Mouse (Mus musculus) mouse embryonic stem cell (cell line): ENCODE results near the gene Ttc4.

ENCODE experiments used
- in situ Hi-C, 2 experiments: fragments of 300-500 bp; cut with MboI; formaldehyde crosslinking; loops; 1 replicate in 1 of 2; 3 replicates in 1 of 2; pipeline ENCODE4 v1.14.3; 2019 to 2020; ENCODE audit warnings: low sequenced_read_pairs in 2 of 2, low pct_unique_long_range_greater_than_20kb in 1 of 2, mixed read lengths in 1 of 2; ENCODE audit not compliant: unreplicated experiment in 1 of 2

Gene Ttc4

DNA sequence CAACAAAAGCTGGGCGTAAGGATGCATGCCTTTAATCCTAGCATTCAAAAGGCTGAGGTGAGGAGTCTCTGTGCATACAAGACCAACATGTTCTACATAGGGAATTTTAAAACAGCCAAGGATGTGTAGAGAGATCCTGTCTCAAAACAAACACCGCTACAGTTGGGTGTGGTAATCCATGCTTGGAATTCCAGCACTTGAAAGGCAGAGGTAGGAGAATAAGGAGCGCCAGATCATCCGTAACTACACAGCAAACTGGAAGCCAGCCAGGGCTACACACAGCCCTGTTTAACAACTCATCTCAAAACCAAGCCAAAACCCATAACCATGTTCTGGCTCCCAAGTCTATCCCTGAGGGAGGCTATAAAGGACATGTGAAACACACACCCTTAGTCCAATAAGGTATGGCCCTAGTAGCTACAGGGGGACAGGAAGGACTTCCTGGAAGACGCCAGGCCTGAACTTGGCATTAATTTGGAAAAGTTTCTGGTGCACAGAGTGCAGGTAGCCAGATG, 14.7 kb downstream of the Ttc4 start:
- in situ Hi-C loops = no loop called here

DNA sequence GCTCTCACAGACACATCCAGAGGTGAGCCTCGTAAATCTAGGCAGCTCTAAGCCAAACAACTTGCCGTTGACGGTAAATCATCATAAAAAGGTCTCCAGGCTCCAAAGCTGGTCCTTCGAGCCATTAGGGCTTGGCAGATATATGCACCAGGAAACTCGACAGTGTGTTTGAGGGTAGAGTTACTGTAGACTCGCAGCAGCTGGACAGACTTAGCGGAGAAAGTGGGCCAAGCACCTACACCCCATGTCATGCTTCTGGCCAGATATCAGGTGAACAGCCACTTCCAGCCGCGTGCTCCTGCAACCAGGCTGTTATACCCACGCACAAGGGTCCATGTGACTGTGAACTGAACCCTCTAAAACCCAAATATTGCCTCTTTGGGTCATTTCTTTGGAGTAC, 23.1 kb downstream of the Ttc4 start:
- in situ Hi-C loops = no loop called here

DNA sequence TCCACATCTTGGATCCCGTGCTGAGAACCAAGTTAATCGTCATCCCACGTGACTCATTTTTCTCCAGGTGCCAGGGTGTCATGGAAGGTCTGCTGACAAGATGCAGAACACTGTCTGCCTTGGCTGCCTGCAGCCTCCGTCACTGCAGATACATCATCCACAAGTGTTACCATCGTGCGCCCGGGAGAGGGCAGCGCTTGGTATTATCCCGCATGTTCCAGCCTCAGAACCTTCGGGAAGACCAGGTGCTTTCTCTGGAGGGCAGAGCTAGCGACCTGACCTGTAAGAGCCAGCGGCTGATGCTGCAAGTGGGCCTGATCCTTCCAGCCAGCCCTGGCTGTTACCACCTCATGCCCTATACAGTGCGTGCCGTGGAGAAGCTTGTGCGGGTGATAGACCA, 25.7 kb downstream of the Ttc4 start:
- in situ Hi-C loops = no loop called here

DNA sequence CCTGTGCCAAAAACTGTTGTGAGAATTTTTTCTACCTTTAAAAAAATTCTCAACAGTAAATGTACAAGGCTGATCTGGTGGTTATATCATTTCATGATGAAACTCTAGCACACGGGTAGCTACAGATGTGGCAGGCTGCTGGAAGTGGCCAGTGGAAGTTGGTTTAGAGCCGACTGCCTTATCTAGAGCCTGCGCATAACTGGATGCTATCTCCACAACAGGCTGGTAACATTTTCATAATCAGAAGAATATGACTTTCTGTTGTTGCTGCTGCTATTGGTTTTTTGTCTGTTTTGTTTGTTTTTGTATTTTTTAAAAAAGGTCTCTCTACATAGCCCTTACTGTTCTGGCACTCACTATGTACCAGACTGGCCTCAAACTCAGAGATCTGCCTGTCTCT, 26.2 kb downstream of the Ttc4 start:
- in situ Hi-C loops = no loop called here

DNA sequence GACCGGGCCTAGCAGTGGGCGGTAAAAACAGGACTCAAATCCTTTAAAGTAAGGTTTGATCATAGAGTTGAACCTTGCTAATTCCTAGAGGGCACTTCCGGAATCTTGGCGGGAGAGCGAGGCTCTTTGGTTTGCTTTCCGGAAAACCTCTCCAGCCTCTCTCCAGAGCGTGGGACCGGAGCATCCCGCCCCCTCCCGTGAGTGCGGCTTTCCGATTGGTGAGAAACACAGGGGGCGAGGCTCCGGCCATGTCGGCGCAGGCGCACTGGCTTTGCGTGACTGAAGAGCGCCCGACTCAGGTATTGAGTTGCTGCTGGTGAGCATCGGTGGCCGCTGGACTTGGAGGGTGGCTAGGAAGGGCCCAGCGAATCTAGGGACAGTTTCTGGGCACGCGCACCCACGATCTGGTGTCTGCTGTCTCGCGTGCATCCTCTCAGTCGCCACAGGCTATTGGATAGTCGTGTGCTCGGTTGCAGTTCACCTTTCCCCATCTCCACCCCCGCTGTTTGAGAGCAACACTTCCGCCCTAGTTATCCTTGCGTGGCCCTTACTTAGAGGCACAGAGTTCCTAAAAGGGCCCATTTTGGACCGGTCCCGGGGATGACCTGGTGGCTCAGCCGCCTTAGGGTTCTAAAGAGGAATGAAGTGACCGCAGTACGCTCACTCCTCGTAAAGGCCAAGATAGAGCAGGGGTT, 27.8 kb downstream of the Ttc4 start, which contains the start of gene Pars2:
Gene Pars2 (plus strand): TSS at position 237 of the 695 bp plus-strand sequence.
- in situ Hi-C loops = no loop called here

DNA sequence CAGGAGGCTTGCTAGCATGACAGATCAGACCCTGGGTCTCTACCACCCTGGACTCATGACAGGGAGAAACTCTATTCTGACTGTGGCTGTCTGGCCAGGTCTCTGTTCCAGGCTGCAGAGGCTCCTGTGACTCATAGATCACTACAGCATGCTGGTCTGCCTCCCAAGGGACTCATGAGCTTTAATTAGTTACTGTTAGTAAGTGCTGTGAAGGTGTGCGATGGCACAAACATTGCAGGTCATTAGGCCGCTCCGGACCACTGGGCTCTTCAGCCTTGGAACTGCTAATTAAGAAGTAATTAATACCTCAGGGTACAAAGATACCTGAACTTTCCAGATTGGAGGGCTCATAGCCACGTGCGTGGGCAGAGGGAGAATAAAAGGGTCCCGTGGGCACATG, 31.6 kb downstream of the Ttc4 start:
- in situ Hi-C loops = no loop called here

DNA sequence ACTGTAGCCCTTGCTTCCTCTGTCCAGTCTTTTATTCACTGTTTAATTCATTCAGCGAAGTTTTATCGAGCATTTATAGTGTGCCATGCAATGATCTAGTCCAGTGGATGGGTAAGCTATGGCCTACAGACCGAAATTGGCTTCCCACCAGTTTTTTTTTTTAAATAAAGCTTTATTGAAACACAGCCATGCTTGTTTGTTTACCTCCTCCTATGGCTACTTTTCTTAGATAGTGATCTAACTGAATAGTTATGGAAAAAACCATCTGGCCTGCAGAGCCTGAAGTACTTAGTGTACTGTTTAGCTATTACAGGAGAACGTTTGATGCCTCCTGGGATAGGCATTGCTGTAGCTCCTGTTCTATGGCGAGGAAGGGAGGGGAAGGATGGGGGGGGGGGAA, 32.9 kb downstream of the Ttc4 start:
- in situ Hi-C loops = no loop called here

DNA sequence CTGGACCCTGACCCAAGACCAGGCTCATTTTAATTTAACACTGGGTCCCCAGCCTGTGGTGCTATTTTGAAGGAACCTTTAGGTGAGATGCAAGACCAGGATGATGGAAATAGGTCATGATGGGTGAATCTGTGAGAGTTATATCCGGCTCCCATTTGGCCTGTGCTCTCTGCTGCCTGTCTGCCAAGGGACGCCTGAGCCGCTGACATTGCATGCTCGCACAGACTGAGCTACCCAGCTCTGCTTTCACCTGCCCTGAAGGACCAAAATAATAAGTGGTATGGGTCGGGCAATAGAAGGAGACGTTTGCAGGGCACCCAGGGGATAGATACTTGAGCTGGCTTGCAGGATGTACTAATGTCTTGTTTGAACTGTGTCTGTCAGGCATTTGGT, 34.5 kb downstream of the Ttc4 start:
- in situ Hi-C loops = no loop called here

DNA sequence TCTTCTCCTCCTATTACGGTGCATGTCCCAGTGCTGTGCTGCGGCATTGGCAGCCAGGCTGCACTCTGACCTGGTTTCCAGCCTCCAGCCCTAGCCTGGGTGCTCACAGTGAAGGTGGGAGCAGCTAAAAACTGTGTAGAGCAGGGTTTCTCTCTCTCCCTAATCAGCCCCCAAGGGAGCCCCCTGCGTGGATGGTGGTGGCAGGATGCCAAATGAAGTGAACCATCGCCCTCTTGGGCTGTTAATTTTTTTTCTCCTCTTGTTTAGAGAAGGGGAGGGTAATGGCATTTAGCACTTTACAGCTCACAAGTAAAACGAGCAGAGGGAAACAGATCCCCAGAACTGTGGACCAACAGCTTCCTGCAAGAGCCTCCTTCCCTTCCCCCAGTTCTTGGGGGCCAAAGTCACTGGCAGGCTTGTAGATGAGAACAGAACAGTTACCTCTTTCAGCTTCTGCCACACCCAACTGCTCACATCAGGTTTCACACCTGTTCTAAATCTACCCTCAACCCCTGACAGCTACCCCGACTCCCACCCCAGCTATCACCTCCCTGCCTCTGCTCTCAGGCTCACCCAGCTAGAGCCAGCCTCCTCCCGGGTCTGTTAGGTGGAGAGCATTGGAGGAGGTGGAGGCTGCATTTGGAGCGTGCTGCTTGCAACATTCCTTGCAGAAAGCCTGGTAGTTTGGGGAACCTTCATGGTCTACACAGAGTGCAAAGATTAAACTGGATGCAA, 35.1 kb downstream of the Ttc4 start:
- in situ Hi-C loops = no loop called here

DNA sequence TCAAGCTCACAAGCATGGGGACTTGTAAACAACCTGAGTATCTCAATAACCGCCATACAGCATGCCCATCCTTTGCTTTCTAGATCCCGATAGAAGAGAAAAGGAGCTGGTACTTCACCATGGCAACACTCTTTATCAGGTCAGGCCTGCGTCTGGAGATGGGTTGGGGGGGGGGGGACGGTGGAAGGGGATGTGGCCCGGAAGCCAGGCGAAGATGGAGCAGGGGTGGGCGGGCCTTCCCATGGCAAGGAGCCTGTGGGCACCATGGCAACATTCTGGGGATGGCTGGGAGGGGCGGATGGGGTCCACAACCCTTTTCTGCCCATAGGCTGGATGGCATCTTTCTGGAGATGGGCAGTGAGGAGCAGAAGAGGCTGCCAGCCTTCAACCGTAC, 44.7 kb downstream of the Ttc4 start:
- in situ Hi-C loops = loop anchor here in 1 of 2 experiments (5.0 kb wide), 1 partner anchor 73 kb away; no protein-coding TSS in a partner anchor

DNA sequence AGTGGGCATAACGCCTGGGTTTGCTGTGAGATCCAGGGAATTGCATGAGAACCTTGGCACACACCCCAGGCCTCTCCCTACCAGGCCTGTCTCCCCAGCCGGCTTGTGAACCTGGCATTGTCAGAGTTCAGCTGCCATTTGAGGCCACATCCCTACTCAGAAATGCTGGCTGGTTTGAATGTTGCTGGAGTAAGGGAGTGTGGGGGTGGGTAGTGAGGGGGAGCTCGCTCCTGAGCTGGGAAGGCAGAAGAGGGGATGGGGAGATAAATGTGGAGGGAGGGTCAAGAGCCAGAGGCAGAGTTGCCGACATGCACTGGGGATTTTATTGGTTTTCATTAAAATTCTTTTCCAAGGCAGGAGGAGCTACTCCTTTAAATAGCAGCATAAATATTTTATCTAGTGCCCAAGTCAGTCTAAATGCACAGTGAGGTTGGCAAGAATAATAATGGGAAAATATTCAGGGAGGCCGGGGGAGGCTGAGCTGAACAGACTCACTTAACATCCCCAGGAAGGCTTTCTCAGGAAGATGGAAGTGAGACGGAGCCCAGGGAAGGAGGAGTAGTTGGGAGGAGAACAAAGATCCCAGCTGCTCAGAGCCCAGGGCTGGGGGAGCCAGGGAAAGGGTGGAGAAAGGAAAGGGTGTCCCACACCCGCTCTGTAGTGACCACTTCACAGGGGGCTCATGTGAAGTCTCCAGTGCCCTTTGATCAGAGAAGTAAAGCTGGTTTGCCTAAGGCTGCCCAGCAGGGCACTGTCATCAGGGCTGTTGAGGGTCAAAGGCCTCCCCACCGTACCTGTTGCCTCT, 45.3 kb downstream of the Ttc4 start:
- in situ Hi-C loops = loop anchor here in 1 of 2 experiments (5.0 kb wide), 1 partner anchor 74 kb away; no protein-coding TSS in a partner anchor

DNA sequence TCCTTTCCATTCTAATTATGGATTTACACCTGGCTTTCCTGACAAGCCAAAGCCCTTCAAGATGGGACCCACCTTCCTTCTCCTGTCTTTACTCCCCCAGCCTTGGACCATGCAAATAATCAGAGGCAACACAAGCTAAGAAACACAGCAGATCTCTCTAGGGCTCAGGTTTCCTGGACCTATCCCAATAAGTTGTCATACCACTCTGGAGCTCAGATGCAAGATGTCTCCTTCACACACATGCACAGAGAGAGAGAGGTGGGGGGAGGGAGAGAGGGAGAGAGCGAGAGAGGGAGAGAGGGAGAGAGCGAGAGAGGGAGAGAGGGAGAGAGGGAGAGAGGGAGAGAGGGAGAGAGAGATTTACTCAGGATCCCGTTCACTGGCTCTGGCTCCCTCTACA, 46.4 kb downstream of the Ttc4 start:
- in situ Hi-C loops = loop anchor here in 1 of 2 experiments (5.0 kb wide), 1 partner anchor 75 kb away; no protein-coding TSS in a partner anchor

DNA sequence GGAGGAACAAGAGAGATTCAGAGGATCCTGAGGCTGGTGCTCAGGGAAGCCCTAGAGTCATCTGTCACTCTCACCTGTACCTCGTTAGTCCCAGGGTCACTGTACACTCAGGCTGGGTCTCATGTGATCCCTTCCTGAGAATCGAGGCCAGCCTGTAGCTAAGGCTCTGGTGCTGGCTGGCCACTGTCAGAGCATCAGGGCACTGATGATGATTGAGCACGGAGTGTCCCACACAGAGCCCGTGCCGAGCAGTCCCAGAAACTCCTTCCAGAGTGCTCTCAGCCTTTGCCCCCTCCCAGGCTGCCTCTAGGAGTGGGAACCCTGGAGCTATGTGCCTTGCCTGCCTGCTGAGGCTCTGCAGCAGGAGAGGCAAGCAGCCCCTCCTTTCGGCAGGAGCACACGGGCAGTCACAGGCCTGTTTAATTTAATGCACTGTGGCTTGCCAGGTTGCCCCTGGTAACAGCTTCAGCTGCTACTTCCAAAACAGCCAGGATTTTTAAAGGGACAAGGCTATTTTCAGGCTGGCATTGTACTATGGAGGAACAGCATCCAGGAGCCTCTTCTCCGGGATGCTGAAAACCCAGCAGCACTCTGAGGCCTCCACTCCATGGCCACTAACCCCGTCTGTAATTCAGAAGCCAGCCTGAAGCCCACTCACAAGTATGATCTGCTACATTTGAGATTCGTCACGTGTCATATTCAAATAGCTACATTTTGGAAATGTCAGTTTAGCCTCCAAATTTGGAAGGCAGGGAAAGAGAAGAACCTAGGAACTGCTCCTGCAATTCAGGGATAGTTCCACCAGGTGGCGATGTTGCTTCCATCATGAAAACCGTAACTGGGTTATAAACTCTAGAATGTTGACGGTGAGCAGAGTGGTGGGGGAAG, 48.2 kb downstream of the Ttc4 start:
- in situ Hi-C loops = loop anchor here in 1 of 2 experiments (5.0 kb wide), 1 partner anchor 77 kb away; no protein-coding TSS in a partner anchor

DNA sequence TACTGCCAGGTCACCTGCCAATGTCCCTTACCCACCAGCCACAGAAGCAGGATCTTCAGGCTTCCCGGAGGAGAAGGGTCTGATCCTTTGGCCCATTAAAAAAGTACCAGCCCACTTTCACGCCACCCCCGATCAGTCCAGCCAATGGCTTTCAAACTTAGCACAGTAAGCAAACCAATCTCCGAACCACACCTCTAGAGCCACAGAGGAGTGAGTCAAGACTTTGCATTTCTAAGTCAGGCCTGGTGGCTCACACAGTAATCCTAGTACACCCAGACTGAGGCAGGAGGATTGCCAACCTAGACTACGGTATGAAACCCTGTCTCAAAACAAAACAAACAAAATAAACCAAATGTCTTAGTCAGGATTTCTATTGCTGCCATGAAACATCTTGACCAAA, 49.4 kb downstream of the Ttc4 start:
- in situ Hi-C loops = no loop called here

DNA sequence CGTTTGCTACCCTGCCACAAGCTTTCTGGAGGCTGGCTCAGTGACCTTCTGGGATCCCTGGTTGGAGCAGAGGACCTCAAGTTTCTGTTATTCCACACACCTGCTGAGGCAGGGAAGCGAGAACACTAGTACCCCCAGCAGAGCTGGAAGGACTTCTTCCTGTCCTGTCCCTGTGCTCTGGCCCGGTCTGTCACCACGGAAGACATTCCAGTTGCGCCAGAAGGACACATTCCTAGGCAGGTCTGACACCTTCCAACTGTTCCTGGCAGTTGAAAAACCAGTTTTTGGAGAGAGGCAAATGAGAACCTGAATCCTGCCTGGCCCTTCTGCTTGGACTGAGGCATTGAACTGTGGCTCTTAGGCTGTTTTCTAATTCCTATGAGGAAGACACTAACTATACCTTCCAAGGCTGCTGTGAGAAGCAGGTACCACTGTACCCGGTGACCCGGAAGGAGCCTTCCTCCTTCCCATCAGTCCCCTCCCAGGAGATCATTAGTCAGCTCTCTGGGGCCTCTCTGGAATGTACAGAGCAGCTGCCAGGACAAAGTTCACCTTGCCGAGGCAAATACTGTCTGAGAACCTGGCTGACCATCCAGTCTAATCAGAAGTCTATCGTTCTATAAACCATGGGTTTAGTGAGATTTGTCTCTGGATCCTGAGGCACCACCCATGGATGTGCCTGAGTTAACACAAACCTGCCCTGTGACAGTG, 49.9 kb downstream of the Ttc4 start:
- in situ Hi-C loops = no loop called here

DNA sequence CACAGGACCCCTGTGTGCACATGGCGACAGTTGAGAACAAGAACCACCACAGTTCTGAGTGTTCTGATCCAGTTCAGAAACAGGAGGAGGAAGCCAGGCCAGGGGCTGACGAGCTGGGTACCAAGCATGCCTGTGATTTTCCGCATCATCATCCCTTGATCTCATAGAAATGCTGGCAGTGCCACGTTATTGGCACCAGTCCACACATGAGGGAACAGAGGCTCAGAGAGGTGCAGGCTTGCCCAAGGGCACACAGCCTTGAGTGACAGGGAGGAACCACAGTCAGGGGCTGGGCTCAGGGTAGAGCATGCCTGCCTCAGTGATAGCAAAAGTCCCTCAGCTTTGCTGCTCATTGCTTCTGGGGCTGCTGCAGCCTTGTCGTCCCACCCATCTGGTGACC, 50.9 kb downstream of the Ttc4 start:
- in situ Hi-C loops = no loop called here

DNA sequence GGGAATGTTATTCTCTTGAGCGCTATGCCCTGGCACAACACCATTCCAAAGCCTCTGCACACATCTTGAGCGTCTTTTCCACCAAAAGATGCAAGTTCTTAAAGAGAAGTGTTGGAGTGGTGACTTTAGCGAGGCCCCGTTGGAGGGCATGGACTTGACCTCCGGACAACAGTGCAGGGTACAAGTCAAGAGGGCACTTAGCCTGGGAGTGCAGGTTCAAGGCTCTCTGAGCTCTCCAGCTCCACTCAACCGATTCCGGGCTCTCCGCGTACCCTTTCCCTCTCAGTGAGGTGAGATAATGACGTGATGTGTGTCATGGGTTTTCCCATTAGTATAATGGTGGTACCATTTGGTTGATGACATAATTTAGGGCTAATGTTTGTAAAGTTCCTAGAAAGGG, 54.5 kb downstream of the Ttc4 start:
- in situ Hi-C loops = no loop called here
